Mouse (Mus musculus) thymus, adult 2 months (tissue): ENCODE measurements around the gene 1810062G17Rik. TPM values are rescaled to one million over a fixed set of nuclear protein-coding genes. Genes with fewer than 3 reads are reported as not detected.

Experiments used
- DNase-seq: peaks from one replicate; pipeline ENCODE4 v3.0.0; 2021
- H3K27ac ChIP-seq: fragments of 200-500 bp; 2 replicates; pipeline ENCODE4 v1.5.1; 2012; ENCODE audit warnings: low read length, control low read depth; ENCODE audit not compliant: control insufficient read depth, insufficient read depth
- H3K27me3 ChIP-seq: fragments of 200-500 bp; 2 replicates; pipeline ENCODE4 v1.6.1; 2012; ENCODE audit warnings: mild to moderate bottlenecking, low read length, moderate library complexity, mixed read lengths; ENCODE audit not compliant: control insufficient read depth, insufficient read depth
- H3K36me3 ChIP-seq: fragments of 200-500 bp; 2 replicates; pipeline ENCODE4 v1.6.1; 2012; ENCODE audit warnings: mild to moderate bottlenecking, low read length, moderate library complexity; ENCODE audit not compliant: control insufficient read depth, insufficient read depth
- H3K4me1 ChIP-seq: fragments of 200-500 bp; replicated peaks from 2 replicates; pipeline ENCODE4 v1.6.1; 2012; ENCODE audit warnings: low read length; ENCODE audit not compliant: control insufficient read depth, insufficient read depth
- H3K4me3 ChIP-seq: fragments of 200-500 bp; 2 replicates; pipeline ENCODE4 v1.5.1; 2012; ENCODE audit warnings: mild to moderate bottlenecking, low read length, control low read depth, moderate library complexity; ENCODE audit not compliant: control insufficient read depth, insufficient read depth
- CTCF ChIP-seq: fragments of 200-500 bp; IDR thresholded peaks from 2 replicates; pipeline ENCODE4 v1.5.1; 2012; ENCODE audit warnings: mild to moderate bottlenecking, control low read depth, low read length, moderate library complexity, borderline replicate concordance; ENCODE audit not compliant: control insufficient read depth, poor library complexity, insufficient read depth; ENCODE audit errors: extremely low read depth
- POLR2A ChIP-seq: fragments of 200-500 bp; IDR thresholded peaks from 2 replicates; pipeline ENCODE4 v1.6.1; 2012; ENCODE audit warnings: mild to moderate bottlenecking, low read length, control low read depth, moderate library complexity; ENCODE audit not compliant: control insufficient read depth, poor library complexity, insufficient read depth; ENCODE audit errors: extremely low read depth
- WGBS: fragments of 180-500 bp; shearing (Covaris S2); methylation state at CpG from one replicate; pipeline ENCODE4 v1.1.7; 2018; 5-methylcytosine and 5-hydroxymethylcytosine counted together
- polyA plus RNA-seq: library from polyadenylated mRNA; depleted of rRNA; stranded (reverse); fragments of >200 nt; gene quantifications from 2 replicates; pipeline ENCODE4 v1.2.3, GENCODE M21; 2012

Gene 1810062G17Rik
- polyA plus RNA-seq, 1 experiment = 1.5 TPM

- H3K4me1 ChIP-seq = no peaks in the 10 kb centered on the region
- no peak for TF ChIP-seq CTCF
- TF ChIP-seq POLR2A = no peak
- H3K27ac ChIP-seq = no peak overlapping the region
- DNase-seq = no peak
- H3K36me3 ChIP-seq = no peaks in the 10 kb centered on the region
- WGBS = 93% methylated on average over 4 of the region's 4 CpGs
- H3K27me3 ChIP-seq = no peaks in the 10 kb centered on the region
- no peak overlapping the region for H3K4me3 ChIP-seq
Observed at GRCm38 (mm10) chr3:36484292-36484691, 8.6 kb downstream of the 1810062G17Rik start.

- Histone ChIP-seq H3K27me3 (no peaks in the 10 kb centered on the region), H3K27ac (no peak overlapping the region), H3K4me3 (no peak overlapping the region), H3K36me3 (no peaks in the 10 kb centered on the region), H3K4me1 (no peaks in the 10 kb centered on the region)
- DNase-seq = no peak
- WGBS = 87% methylated on average over 6 of the region's 6 CpGs
- no peak for TF ChIP-seq CTCF
- TF ChIP-seq POLR2A = no peak
Observed at GRCm38 (mm10) chr3:36486176-36486575, 10.4 kb downstream of the 1810062G17Rik start.

GRCm38 (mm10) chr3:36486881-36487280 lies 11.1 kb downstream of the 1810062G17Rik start:
- Histone ChIP-seq H3K4me1 (no peaks in the 10 kb centered on the region), H3K27ac (no peak overlapping the region), H3K27me3 (no peaks in the 10 kb centered on the region), H3K36me3 (no peaks in the 10 kb centered on the region), H3K4me3 (no peak overlapping the region)
- WGBS = 90% methylated on average over 6 of the region's 6 CpGs
- TF ChIP-seq POLR2A = no peak
- TF ChIP-seq CTCF = no peak
- no peak for DNase-seq

- no peaks in the 10 kb centered on the region for H3K36me3 ChIP-seq
- no peak overlapping the region for H3K4me3 ChIP-seq
- no peaks in the 10 kb centered on the region for H3K27me3 ChIP-seq
- TF ChIP-seq CTCF (no peak), POLR2A (no peak)
- 72% methylated on average over 1 of the region's 1 CpGs for WGBS
- no peaks in the 10 kb centered on the region for H3K4me1 ChIP-seq
- H3K27ac ChIP-seq = no peak overlapping the region
- no peak for DNase-seq
Observed at GRCm38 (mm10) chr3:36488367-36488766, 12.6 kb downstream of the 1810062G17Rik start.

- no peaks in the 10 kb centered on the region for H3K36me3 ChIP-seq
- WGBS = 83% methylated on average over 6 of the region's 6 CpGs
- no peak overlapping the region for H3K27ac ChIP-seq
- H3K27me3 ChIP-seq = no peaks in the 10 kb centered on the region
- DNase-seq = no peak
- H3K4me1 ChIP-seq = no peaks in the 10 kb centered on the region
- TF ChIP-seq CTCF (no peak), POLR2A (no peak)
- H3K4me3 ChIP-seq = no peak overlapping the region
Observed at GRCm38 (mm10) chr3:36488899-36489589, 13.3 kb downstream of the 1810062G17Rik start.

- TF ChIP-seq POLR2A (no peak), CTCF (no peak)
- H3K36me3 ChIP-seq = no peaks in the 10 kb centered on the region
- no peaks in the 10 kb centered on the region for H3K4me1 ChIP-seq
- H3K27me3 ChIP-seq = no peaks in the 10 kb centered on the region
- 94% methylated on average over 1 of the region's 1 CpGs for WGBS
- no peak overlapping the region for H3K27ac ChIP-seq
- H3K4me3 ChIP-seq = no peak overlapping the region
- DNase-seq = no peak
Observed at GRCm38 (mm10) chr3:36489590-36489910, 13.8 kb downstream of the 1810062G17Rik start.

- Histone ChIP-seq H3K4me1 (no peaks in the 10 kb centered on the region), H3K36me3 (no peaks in the 10 kb centered on the region), H3K27ac (no peak overlapping the region), H3K27me3 (no peaks in the 10 kb centered on the region; the same call in 1 of the 2 replicates), H3K4me3 (no peak overlapping the region)
- WGBS = 86% methylated on average over 5 of the region's 5 CpGs
- no peak for DNase-seq
- TF ChIP-seq CTCF = no peak
- no peak for TF ChIP-seq POLR2A
Observed at GRCm38 (mm10) chr3:36491535-36491934, 15.8 kb downstream of the 1810062G17Rik start.
